Mouse (Mus musculus) stomach, postnatal 0 days (tissue): ENCODE measurements around the gene AW549877.

Source experiments
- CTCF ChIP-seq: IDR thresholded peaks from 2 replicates; pipeline ENCODE4 v1.5.1; 2016; ENCODE audit warnings: antibody characterized with exemption, low read depth, mild to moderate bottlenecking, moderate library complexity
- EP300 ChIP-seq: optimal IDR thresholded peaks from 2 replicates; pipeline ENCODE3; 2016; ENCODE audit warnings: antibody characterized with exemption

DNA sequence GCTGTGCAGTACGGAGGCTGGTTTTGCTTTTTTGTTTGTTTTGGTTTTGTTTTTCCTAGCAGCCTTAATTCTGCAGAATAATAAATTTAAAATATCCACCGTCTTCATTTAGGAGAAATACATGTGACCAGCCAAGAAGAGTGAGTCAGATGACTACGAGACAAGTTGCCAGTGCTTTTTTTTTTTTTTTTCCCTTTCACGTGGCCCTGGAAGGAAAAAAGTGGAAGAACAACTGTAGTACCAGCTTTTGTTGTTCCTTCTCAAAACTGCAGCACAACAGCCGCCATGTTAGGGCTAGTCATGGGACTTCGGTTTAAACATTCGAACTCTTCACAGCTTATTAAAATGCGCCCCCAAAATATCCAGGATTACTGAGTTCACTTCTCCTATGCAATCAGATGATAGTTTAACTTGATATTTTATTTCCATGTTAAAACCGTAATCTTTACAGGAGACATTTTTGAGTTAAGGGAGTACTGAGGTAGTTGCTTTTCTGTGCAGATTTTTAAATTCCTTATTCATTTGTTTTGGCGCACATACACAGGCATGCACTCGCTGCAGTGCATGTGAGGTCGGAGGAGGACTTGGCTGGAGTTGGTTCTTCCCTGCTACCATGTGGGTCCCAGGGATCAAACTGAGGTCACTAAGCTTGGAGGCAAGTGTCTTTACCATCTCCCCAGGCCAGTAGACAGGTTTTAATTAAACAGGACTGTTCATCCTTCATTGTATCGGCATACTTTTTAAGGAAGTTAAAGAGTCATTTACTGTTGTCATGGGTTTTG is 29.4 kb upstream of the AW549877 start:
- no peak for TF ChIP-seq CTCF
- no peak for TF ChIP-seq EP300
